Mouse (Mus musculus): ENCODE results near the gene Syde1.
"Not testable (repeated sequence)": the region's sequence is repeated elsewhere in the genome, so short reads cannot be mapped to it uniquely, and the experiment has no call there.

The Syde1 gene

DNA sequence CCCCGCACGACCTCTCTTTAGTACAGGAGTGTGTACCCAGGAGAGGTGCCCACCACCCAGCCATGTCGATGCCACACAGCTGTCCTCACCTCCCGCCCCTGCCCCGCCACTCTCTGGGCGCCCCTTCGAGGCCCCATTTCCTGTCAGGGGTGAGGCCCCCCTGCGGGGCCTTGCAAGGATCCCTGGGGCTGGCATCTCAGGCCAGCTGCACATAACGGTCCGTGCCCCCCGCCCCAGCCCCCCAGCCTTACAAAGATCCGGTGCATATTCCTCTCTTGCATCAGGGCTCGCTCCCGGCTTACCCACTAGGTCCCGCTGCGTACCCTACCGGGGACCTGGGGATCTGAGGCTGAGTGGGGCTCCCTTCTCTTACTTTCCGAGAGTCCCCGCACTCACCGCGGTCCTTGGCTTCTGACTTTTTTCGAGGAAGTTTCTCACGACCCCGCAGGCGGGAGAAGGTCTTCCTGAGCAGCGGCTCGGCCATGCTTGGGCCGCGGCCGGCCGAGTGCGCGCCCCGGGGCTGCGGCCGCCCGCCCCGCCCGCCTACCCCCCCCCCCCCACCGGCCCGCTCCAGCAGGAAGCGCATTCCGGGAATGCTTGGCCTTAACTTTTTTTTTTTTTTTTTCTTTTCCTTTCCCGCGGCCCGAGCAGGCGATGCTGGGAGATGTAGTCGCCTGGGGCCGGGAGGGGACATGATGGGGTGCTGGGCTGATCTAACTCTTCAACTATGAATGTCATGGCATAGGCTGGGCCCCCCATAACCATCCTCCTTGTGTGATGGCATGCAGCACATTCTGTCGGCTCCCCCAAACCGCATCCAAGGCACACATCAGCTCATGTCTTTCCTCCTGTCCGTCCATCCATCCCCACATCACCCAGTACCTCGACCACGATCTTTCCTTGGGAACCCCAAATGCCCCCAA lies at the start of gene Syde1:
Gene Syde1, minus strand, starts transcription at position 559 of the 923 bp plus-strand sequence.
- DNase-seq (ENCODE audit: low read depth, low spot score): no peak

DNA sequence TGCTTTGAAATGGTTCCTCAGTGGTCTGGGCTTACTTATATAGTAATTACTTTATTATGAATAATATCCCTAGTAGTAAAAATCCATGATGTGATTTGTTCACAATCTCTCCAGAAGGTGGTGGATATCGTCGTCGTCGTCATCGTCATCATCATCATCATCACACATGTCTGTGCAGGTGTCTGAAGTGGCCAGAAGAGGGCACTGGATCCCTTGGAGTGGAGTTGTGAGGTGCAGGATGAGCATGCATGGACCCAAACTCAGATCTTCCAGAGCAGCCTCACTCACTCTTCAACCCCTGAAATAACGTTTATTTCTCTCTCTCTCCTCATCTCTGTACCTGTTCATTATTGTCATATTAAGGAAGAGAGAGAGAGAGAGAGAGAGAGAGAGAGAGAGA lies 40.5 kb upstream of the Syde1 start:
- no peak for DNase-seq (ENCODE audit: low read depth, low spot score)

DNA sequence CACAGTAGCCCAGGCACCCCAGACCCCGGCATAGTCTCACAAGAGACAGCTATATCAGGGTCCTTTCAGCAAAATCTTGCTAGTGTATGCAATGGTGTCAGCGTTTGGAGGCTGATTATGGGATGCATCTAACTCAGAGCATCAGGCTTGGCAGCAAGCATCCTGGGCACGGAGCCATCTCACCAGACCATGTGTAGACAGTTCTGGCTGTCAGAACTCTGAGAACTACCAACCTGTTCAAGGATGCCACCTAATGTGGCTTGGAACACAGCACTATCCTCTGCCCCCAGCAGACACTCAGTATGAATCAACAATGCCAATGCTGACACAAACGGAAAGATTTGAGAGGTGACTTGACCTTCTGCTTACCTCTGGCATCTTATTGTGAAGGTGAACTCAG lies 38.4 kb upstream of the Syde1 start:
- no peak for DNase-seq (ENCODE audit: low read depth, low spot score)

DNA sequence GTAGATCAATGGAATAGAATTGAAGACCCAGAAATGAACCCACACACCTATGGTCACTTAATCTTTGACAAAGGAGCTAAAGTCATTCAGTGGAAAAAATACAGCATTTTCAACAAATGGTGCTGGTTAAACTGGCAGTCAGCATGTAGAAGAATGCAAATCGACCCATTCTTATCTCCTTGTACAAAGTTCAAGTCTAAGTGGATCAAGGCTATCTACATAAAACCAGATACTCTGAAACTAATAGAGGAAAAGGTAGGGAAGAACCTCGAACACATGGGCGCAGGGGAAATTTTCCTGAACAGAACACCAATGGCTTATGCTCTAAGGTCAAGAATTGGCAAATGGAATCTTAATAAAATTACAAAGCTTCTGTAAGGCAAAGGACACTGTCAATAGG lies 31.4 kb upstream of the Syde1 start:
- not testable (repeated sequence) for DNase-seq (ENCODE audit: low read depth, low spot score)

DNA sequence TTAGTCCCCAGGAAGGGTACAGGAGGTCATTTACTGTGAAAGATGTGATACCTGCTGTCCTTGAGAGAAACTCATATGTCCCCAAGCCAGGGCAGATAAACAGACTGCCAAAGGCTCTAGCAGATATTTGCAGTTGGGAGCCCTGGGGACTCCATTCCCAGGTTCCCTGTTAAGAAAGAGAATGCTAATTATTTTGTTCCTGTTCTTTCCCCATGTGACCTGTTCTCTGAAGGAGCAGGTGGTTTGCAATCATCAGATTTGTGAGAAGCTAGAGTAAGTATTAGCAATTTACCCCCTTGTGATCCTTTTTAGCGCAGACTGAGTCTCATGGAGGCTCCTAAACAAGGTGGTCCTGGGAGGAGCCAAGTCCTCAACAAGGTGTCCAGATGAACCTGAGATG lies 26.2 kb upstream of the Syde1 start, which contains the start of gene Olfr1357:
Gene Olfr1357, minus strand, starts transcription at position 101 of the 400 bp plus-strand sequence.
- no peak for DNase-seq (ENCODE audit: low read depth, low spot score)

DNA sequence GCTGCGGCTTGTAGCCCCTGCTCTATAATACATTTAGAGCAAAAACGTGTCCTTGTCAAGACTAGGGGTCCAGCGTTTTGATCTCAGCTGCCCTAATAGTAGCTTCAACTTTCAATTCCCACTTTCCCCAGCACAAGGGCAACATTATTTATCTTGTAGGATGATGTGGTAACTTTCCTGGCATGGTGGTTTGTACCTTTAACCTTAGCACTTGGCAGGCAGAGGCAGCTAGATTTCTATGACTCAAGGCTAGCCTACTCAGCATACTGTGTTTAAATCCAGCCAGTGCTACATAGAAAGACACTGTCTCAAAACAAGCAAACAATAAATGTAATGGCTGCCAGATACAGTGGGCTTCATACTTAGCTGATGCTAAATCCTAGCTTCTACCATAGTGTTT lies 15.8 kb upstream of the Syde1 start:
- DNase-seq (ENCODE audit: low read depth, low spot score): no peak

DNA sequence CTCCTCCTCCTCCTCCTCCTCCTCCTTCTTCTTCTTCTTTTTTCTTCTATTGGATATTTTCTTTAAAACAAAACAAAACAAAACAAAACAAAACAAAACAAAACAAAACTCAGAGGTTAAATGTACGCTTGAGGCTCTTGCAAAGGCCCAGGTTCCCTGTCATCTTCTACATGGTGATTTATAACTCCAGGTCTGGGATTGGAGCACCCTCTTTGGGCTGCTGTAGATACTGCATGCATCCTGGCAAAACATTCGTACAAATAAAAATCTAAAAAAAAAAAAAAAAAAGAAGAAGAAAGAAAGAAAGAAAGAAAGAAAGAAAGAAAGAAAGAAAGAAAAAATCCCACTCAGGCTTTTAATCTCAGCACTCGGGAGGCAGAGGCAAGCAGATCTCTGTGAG lies 13.3 kb upstream of the Syde1 start:
- DNase-seq (ENCODE audit: low read depth, low spot score): no peak

DNA sequence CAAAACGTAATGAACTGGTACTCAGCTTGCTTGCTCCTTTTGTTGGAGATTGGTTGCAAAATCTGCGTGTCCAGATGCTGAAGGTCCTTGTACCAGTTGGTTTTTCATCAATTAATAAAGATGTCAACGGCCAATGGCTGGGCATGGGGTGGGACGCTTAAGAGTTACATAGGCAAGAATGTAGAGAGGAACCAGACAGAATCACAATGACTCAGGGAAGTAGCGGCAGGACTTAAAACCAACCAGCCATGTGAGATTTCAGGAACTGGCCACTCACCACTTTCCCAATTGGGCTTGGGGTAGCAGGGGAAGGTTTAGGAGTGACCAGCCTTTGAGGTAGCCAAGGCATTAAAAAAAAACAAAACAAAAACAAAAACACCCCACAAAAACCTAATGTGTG lies 8.1 kb upstream of the Syde1 start:
- DNase-seq (ENCODE audit: low read depth, low spot score): no peak

DNA sequence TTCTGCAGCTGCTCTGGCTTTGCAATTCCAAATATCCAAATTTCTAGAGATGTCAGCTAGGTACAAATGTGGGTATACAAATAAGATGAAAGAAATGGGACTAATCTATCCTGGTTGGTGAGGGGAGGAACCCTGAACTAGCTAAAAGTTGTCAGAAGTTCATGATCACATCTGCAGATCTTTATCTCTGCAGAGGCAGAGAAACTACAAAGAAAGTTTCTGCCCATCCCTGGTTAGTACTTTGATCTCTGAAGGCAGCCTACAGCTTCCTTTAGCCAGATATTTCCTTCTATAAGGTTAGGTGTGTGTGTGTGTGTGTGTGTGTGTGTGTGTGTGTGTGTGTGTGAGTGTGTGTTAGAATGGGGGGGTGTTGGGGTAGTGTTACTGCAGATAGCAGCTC lies 2.8 kb upstream of the Syde1 start:
- no peak for DNase-seq (ENCODE audit: low read depth, low spot score)

DNA sequence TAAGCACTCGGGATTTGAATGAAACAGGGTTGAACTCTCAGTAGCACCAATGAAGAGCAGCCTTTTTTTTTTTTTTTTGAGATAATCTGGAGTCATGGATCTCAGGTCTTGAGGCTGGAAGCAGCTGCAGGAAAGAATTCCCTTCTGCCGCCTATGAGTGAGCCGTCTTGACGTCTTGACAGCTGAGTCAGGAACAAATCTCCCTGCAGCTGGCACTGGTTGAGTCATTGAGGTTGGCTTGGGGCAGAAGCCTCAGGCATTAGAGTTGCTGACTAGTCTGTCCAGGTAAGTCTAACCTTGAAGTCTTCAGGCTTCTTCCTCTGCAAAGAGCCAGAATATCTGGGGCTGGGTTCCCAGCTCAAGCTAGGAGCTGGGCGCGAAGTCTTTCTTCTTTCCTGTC lies 2.4 kb upstream of the Syde1 start:
- DNase-seq (ENCODE audit: low read depth, low spot score): no peak

DNA sequence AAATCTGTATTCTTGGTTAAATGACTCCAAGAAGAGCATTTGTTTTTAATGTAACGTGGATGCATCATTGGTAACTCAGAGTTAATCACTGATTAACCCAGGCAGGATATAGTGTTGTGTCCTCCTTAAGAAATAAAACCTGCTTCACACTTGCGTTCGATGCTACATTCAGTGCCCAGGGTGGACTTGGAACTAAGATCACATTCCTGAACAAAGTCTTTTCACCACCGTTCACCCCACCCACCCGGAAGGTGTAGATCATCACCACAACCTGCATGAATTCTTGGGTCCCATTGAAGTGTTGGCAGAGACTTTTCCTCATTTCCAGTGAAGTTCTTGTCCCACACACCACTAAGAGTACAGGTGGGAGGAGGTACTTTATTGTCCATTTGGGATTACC lies 2.0 kb upstream of the Syde1 start:
- no peak for DNase-seq (ENCODE audit: low read depth, low spot score)

DNA sequence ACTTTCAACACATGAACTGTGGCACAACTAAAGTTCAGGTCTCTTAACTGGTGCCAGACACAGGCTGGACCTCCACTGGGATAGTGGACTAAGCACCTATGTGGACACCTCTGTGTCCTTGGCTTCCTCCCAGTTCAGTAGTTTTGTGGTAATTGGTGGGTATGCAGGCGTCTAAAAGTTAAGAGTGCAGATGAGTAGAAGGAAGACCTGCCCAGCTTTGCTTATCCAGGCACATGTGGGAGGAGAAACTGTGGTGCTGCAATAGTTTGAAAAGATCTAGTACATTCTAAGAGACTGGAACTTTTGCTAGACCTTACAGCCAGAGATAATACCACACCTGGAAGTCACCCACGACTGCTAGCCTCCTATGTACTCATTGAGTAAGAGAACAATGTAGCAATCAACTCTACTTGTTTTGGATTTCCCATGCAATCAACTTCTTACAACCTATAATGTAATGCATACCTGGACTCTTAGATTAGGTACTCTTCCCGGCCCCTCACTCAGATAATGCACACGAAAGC lies 1.2 kb upstream of the Syde1 start:
- DNase-seq (ENCODE audit: low read depth, low spot score): no peak

DNA sequence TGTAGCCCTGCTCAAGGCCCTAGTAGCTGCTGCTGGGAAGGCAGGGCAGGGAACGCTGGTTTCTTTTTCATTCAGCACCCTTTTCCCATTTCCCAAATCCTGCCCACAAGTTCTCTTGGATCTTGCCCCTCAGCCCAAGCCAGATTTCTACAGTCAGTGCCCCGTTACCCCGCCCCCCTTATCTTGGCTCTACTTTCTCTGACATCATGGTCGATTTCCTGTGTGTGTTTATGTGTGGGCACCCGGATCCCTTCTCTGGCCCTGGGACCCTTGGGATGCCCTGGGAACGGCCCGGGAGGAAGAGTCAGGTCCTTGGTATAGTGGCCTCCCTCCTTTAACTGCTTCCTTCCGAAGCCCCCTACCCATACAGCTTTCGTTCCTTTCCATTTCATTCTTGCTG lies 1.0 kb downstream of the Syde1 start:
- DNase-seq (ENCODE audit: low read depth, low spot score): no peak

DNA sequence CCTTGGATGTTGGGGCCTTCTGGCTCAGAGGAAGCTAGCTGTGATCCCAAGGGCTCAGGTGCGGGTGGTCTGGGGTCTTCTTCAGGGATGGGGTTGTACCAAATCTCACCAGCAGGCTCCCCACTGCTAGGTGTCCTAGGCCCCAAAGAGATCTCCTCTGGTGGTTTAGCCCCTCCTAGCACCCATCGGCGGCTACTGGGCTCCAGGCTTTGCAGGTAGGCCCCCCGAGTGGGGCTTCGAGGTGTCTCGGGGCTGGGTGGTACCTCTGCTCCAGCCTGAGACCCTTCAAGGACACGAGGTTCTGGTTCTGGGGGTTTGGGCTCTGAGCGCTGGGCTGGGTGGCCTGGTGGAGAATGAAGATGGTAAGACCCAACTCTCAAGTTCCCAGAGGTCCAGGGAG lies 1.9 kb downstream of the Syde1 start:
- DNase-seq (ENCODE audit: low read depth, low spot score): no peak

DNA sequence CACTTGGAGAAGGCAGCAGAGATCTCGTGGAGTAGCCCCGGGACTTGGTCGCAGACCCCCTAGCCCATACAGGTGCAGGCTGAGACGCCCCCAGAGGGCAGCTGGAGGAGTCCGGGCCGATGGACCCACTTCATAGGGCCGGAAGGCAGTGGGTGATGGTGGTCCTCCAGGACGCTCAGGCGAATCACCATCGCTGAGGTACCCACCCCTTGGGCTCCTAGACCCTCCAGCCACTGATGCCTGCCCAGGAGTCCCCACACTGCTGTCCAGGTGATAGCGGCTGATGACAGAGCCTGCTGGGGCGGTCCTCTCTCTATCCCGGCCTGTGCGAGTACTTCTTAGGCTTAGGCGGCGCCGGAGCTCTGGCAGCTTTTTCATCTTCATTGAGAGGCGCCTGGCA lies 2.5 kb downstream of the Syde1 start:
- DNase-seq (ENCODE audit: low read depth, low spot score): no peak

DNA sequence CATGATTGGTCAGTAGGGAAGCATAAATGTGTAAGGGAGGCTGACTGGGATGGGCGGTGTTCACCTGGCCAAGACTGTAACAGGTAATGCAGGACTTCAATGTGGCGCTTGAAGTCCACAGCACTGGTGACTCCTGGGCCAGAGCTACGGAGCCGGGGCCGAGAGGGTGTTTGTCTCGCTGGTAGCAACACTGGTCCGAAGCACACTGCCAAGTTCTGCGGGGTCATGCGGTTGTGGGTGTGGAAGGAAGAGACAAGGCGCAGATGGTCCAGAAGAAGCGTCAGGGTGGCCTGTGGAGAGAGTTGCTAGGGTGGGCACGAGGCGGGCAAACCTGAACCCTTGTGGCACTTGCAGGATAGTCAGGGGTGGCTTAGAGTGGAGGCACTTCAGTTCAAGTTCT lies 5.7 kb downstream of the Syde1 start:
- DNase-seq (ENCODE audit: low read depth, low spot score): no peak

DNA sequence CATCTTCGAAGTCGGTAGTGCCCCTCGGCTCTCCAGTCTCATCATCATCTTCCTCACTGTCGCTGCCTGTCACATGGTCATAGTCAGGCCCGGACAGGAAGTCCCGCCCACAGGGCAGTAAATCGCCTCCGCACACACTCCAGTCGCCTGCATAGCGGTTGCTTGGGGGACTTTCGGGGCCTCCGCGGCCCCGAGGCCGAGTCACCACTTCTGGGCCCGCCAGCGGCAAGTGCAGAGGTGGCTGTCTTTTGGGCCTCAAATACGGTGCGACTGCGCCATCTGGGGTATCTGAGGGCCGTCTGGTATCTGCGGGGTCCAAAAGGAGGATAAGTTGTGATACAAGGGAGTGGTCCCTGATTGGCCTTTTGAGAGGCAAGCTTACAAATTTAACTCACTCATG lies 6.2 kb downstream of the Syde1 start:
- DNase-seq (ENCODE audit: low read depth, low spot score): no peak

DNA sequence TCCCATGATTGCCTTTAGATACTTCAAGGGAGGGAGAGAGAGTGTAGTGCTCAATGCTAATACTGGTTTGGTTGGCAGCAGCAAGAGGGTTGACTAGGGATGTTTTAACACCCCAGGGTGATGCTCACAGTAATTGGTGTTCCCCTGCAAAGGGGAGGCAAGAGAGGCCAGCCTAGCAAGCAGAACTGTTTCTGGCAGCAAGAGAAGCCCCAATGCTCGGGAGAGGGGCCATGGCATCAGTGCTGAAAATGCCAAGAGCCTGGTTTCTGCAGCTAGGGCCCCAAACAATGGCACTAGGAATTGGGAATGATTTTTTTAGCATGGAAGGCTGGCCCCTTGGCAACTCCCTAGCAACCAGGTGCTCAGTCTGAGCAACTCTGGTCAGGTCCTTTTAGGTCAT lies 6.8 kb downstream of the Syde1 start:
- DNase-seq (ENCODE audit: low read depth, low spot score): no peak

DNA sequence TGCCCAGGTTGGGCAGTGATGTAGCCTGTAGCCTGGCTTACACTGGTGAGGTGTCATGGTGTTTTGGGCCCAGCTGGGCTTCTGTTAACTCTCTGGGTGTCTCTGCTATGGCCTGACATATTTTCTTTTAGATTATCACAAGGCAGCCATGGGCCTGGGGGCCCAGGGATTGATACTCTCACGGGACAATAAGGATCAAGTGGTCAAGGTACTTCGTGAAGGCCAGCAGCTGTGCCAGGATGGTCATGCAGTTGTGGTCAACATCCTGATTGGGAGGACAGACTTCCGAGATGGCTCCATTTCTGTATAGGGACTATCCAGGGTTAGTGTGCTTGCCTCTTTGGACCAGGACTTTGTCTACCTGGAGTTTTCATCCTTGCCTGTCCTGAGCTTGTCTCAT lies 7.8 kb downstream of the Syde1 start:
- no peak for DNase-seq (ENCODE audit: low read depth, low spot score)

DNA sequence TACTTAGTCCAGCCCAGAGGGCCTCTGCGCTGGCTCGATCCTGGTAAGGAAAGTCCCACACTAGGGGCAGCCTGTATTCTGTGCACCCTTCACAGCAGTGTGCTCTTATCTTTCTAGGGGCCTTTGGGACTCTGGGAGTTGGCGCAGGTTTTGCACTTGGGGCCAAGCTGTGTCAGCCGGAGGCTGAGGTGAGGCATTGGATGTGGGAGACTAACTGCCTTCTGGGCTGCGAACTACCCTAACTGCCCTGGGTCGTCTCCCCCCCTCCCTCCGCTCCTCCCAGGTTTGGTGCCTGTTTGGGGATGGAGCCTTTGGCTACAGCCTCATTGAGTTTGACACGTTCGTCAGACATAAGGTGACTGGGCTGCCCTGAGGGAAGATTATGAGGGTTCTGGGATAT lies 8.4 kb downstream of the Syde1 start:
- DNase-seq (ENCODE audit: low read depth, low spot score): no peak

DNA sequence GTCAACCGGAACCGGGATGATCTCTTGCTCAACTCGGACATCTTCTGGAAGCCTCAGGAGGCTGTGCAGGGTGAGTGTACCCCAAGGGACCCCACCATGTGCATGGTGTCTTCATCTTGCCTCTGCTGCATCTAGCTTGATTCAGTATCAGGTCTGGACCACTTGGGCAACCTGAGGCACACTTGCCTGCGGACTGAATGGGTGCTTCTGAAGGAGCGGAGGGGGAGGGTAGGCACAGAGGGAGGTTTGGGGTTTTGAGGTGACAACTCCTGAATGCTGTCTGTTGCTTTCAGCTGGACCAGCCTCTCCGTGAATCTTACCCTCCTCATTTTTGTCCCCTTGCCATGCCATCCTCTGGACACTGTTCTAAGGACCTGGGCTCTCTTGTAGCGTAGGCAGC lies 10.6 kb downstream of the Syde1 start:
- DNase-seq (ENCODE audit: low read depth, low spot score): no peak

DNA sequence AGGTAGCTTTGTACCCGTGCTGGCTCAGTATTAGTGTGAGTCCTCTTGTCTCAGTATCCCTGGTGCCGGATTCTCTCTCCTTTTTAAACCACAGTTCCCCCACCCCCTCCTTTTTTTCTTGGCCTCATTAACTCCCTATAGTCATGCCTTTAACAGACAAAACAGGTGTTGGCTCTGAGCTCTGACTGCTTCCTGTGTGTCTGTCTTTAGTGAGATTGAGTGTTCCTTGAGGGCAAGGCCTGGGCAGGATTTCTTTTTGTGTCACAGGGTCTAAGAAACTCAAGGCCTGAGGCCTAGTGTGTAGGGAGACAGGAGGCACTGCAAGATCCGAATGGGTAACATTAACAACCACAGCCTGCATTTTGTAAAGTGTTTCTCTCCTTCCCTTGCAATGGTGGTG lies 13.6 kb downstream of the Syde1 start:
- no peak for DNase-seq (ENCODE audit: low read depth, low spot score)

DNA sequence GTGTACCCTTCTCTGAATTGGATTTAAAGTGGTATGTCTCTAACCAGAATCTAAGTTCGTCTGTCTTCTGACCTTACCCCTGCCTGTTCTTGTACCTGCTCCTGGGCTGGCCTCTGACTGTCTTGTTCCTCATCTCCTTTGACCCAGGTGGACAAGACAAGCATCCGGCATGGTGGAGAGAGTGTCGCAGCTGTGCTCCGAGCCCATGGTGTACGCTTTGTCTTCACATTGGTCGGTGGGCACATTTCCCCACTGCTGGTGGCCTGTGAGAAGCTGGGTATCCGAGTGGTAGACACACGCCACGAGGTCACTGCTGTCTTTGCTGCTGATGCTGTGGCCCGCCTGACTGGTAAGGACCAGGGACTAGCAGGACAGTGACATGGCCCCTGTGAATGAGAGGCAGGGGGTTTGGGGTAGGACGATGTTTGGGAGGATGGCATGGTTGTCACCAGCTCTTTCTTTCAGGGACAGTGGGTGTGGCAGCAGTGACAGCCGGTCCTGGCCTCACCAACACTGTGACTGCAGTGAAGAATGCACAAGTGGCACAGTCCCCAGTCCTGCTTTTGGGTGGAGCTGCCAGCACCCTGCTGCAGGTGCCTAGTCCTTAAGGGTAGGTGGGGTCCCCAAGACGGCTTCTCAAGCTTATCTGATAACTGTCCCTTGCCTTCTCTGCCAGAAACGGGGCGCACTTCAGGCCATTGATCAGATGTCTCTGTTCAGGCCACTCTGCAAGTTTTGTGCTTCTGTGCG lies 15.2 kb downstream of the Syde1 start:
- DNase-seq (ENCODE audit: low read depth, low spot score): no peak

All from c-Kit-negative CD71-positive TER-119-positive erythroid progenitor cells, embryonic 14.5 days (primary cell).